Mouse (Mus musculus) CH12.LX (cell line): Measurements from ENCODE around the gene Lrrfip1. TPM values are rescaled to one million over a fixed set of nuclear protein-coding genes. Genes with fewer than 3 reads are reported as not detected.
A peak's percentile ranks its signal among the peaks of the same experiment; 100 is the strongest.

ENCODE experiments used
- DNase-seq: peaks from one replicate; pipeline ENCODE4 v3.0.0-alpha.2; 2013; ENCODE audit errors: extremely low read depth
- H3K27ac ChIP-seq: 2 replicates; pipeline ENCODE4 v1.5.1; 2012; ENCODE audit warnings: low read depth, mild to moderate bottlenecking, control low read depth, moderate library complexity; ENCODE audit not compliant: insufficient read depth
- H3K27me3 ChIP-seq: replicated peaks from 2 replicates; pipeline ENCODE3; 2012; ENCODE audit warnings: inconsistent platforms
- H3K36me3 ChIP-seq, 2 experiments: replicated peaks in 1 of 2; 2 replicates each; pipeline versions ENCODE3 to v1.6.1; 2012; ENCODE audit warnings: inconsistent platforms in 1 of 2, low read length in 1 of 2, mild to moderate bottlenecking in 1 of 2, mixed read lengths in 1 of 2, moderate library complexity in 1 of 2; ENCODE audit not compliant: control insufficient read depth in 1 of 2, insufficient read depth in 1 of 2
- H3K4me1 ChIP-seq, 2 experiments: 2 replicates each; pipeline ENCODE4 v1.6.1; 2012; ENCODE audit warnings: inconsistent platforms in 1 of 2, moderate library complexity in 1 of 2; ENCODE audit not compliant: insufficient read depth in 2 of 2, control insufficient read depth in 1 of 2
- H3K4me2 ChIP-seq: 2 replicates; pipeline ENCODE4 v1.6.1; 2012; ENCODE audit warnings: low read depth, mild to moderate bottlenecking, control low read depth; ENCODE audit not compliant: poor library complexity, insufficient read depth, severe bottlenecking
- H3K4me3 ChIP-seq, 3 experiments: fragments of 150-350 bp in 1 of 3; sonication (generic) in 1 of 3; replicated peaks in 1 of 3; 2 replicates each; pipeline versions ENCODE3 to v1.5.1; 2011 to 2012; ENCODE audit warnings: low read depth in 2 of 3, low read length in 2 of 3, mild to moderate bottlenecking in 2 of 3, moderate library complexity in 2 of 3, control low read depth in 1 of 3, improper control_type of control experiment in 1 of 3, inconsistent platforms in 1 of 3, mixed read lengths in 1 of 3; ENCODE audit not compliant: poor library complexity in 1 of 3
- H3K79me2 ChIP-seq: replicated peaks from 2 replicates; pipeline ENCODE4 v1.6.1; 2012; ENCODE audit warnings: mild to moderate bottlenecking, moderate library complexity; ENCODE audit not compliant: control insufficient read depth, poor library complexity, insufficient read depth, severe bottlenecking; ENCODE audit errors: extremely low read depth
- H3K9ac ChIP-seq: 2 replicates; pipeline ENCODE4 v1.6.1; 2012; ENCODE audit warnings: low read depth, mild to moderate bottlenecking, control low read depth, moderate library complexity; ENCODE audit not compliant: insufficient read depth
- H3K9me3 ChIP-seq: replicated peaks from 2 replicates; pipeline ENCODE3; 2012; ENCODE audit warnings: low read length, inconsistent platforms, mixed read lengths
- CHD2 ChIP-seq: IDR thresholded peaks from 2 replicates; pipeline ENCODE4 v1.6.1; 2011; ENCODE audit warnings: low read length, improper control_type of control experiment
- CTCF ChIP-seq, 2 experiments: IDR thresholded peaks in 1 of 2; conservative IDR thresholded peaks in 1 of 2; 2 replicates each; pipeline ENCODE4 v1.5.1; 2011 to 2012; ENCODE audit warnings: low read depth in 2 of 2, low read length in 2 of 2, improper control_type of control experiment in 1 of 2, inconsistent platforms in 1 of 2, mild to moderate bottlenecking in 1 of 2, moderate library complexity in 1 of 2
- E2F4 ChIP-seq: IDR thresholded peaks from 2 replicates; pipeline ENCODE4 v1.6.1; 2011; ENCODE audit warnings: low read depth, low read length, improper control_type of control experiment; ENCODE audit not compliant: insufficient replicate concordance
- ELF1 ChIP-seq: IDR thresholded peaks from 2 replicates; pipeline ENCODE4 v1.6.1; 2014; ENCODE audit warnings: low read depth, mild to moderate bottlenecking, inconsistent platforms, low read length, improper control_type of control experiment
- GABPA ChIP-seq: IDR thresholded peaks from 2 replicates; pipeline ENCODE4 v1.6.1; 2012; ENCODE audit warnings: low read depth, low read length, improper control_type of control experiment, inconsistent platforms; ENCODE audit not compliant: insufficient replicate concordance
- JUN ChIP-seq: IDR thresholded peaks from 2 replicates; pipeline ENCODE4 v1.6.1; 2011; ENCODE audit warnings: low read depth, mild to moderate bottlenecking, low read length, improper control_type of control experiment, moderate library complexity; ENCODE audit not compliant: insufficient read depth
- JUND ChIP-seq: conservative IDR thresholded peaks from 2 replicates; pipeline ENCODE4 v1.6.1; 2011; ENCODE audit warnings: low read depth, low read length, improper control_type of control experiment
- MAFK ChIP-seq: IDR thresholded peaks from 2 replicates; pipeline ENCODE4 v1.6.1; 2011; ENCODE audit warnings: low read length, improper control_type of control experiment; ENCODE audit not compliant: insufficient replicate concordance
- MAZ ChIP-seq: IDR thresholded peaks from 2 replicates; pipeline ENCODE4 v1.6.1; 2012; ENCODE audit warnings: low read depth, mild to moderate bottlenecking, inconsistent platforms, low read length, improper control_type of control experiment, moderate library complexity
- MXI1 ChIP-seq: IDR thresholded peaks from 2 replicates; pipeline ENCODE4 v1.6.1; 2011; ENCODE audit warnings: mild to moderate bottlenecking, low read depth, low read length, improper control_type of control experiment
- MYC ChIP-seq: IDR thresholded peaks from 2 replicates; pipeline ENCODE4 v1.6.1; 2011; ENCODE audit warnings: low read depth, mild to moderate bottlenecking, improper control_type of control experiment, low read length
- NRF1 ChIP-seq: IDR thresholded peaks from 2 replicates; pipeline ENCODE4 v1.6.1; 2014; ENCODE audit warnings: low read depth, mild to moderate bottlenecking, inconsistent platforms, low read length, improper control_type of control experiment, moderate library complexity
- POLR2A ChIP-seq: IDR thresholded peaks from 2 replicates; pipeline ENCODE4 v1.6.1; 2011; ENCODE audit warnings: low read depth, mild to moderate bottlenecking, improper control_type of control experiment, low read length
- POLR2AphosphoS2 ChIP-seq: IDR thresholded peaks from 2 replicates; pipeline ENCODE4 v1.6.1; 2011; ENCODE audit warnings: low read depth, low read length, improper control_type of control experiment
- RAD21 ChIP-seq: IDR thresholded peaks from 2 replicates; pipeline ENCODE4 v1.6.1; 2011; ENCODE audit warnings: low read depth, mild to moderate bottlenecking, low read length, improper control_type of control experiment, moderate library complexity
- SIN3A ChIP-seq: IDR thresholded peaks from 2 replicates; pipeline ENCODE4 v1.6.1; 2012; ENCODE audit warnings: low read length, improper control_type of control experiment, inconsistent platforms
- SMC3 ChIP-seq: IDR thresholded peaks from 2 replicates; pipeline ENCODE4 v1.6.1; 2011; ENCODE audit warnings: low read depth, low read length, improper control_type of control experiment
- UBTF ChIP-seq: IDR thresholded peaks from 2 replicates; pipeline ENCODE4 v1.6.1; 2012; ENCODE audit warnings: low read depth, mild to moderate bottlenecking, inconsistent platforms, low read length, improper control_type of control experiment, moderate library complexity
- USF1 ChIP-seq: IDR thresholded peaks from 2 replicates; pipeline ENCODE4 v1.6.1; 2014; ENCODE audit warnings: low read depth, mild to moderate bottlenecking, inconsistent platforms, low read length, improper control_type of control experiment
- USF2 ChIP-seq: conservative IDR thresholded peaks from 2 replicates; pipeline ENCODE4 v1.6.1; 2011; ENCODE audit warnings: low read depth, low read length, improper control_type of control experiment
- ZC3H11A ChIP-seq: IDR thresholded peaks from 2 replicates; pipeline ENCODE4 v1.6.1; 2012; ENCODE audit warnings: low read depth, mild to moderate bottlenecking, inconsistent platforms, low read length, improper control_type of control experiment
- ZMIZ1 ChIP-seq: IDR thresholded peaks from 2 replicates; pipeline ENCODE4 v1.6.1; 2012; ENCODE audit warnings: low read depth, mild to moderate bottlenecking, inconsistent platforms, low read length, improper control_type of control experiment
- dilution Hi-C: fragments of 300-500 bp; cut with MboI; formaldehyde crosslinking; loops from 2 replicates; pipeline ENCODE4 v1.14.3; 2020; ENCODE audit warnings: low sequenced_read_pairs; ENCODE audit not compliant: extremely low pct_unique_long_range_greater_than_20kb, extremely low pct_ligation_motif_present
- in situ Hi-C: fragments of 300-500 bp; cut with MboI; formaldehyde crosslinking; loops from 3 replicates; pipeline ENCODE4 v1.14.3; 2019; ENCODE audit warnings: low sequenced_read_pairs, low pct_ligation_motif_present, low pct_unique_long_range_greater_than_20kb, mixed read lengths
- polyA plus RNA-seq: library from polyadenylated mRNA; unstranded; fragments of >175 nt; gene quantifications from 2 replicates; pipeline ENCODE4 v1.2.1, GENCODE M21; 2012; ENCODE audit warnings: low read depth; ENCODE audit not compliant: insufficient read length
- total RNA-seq, 2 experiments: library from RNA; depleted of rRNA; stranded (reverse); fragments of 300-350 nt in 1 of 2; fragments of >200 nt in 1 of 2; gene quantifications; 2 replicates each; pipeline ENCODE4 v1.2.3; 2012 to 2014

Lrrfip1 gene
- total and polyA plus RNA-seq, 3 experiments: 17.2 to 30.5 (median 19.1) TPM

DNA sequence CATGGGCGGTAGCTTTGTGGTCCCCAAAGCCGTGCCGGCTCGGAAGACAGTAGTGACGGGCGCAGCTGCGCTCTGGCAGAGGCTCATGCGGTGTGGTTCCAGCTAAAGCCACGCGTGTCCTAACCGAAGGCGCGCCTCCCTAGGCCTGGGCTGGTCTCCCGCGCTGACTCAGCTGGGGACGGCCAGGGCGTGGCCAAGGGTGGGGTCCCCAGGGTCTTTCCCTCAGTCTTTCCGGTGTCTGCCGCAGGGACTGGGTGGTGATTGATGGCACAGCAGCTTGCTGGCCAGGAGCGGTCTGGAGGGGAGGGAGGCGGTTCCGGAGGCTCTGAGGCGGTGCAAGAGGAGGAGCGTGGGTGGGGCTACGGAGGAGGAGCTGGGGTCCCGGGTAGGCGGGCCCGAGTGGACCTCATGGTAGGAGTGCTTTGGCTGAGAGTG lies 54.2 kb downstream of the Lrrfip1 start (continued):
- TF ChIP-seq NRF1: peak; percentile 42; the same call in 1 of the 2 replicates
- no peak for TF ChIP-seq GABPA
- peak; percentile 29; the same call in 1 of the 2 replicates for TF ChIP-seq CHD2
- TF ChIP-seq UBTF: 0 out of 2 replicates have a peak, but pooled peaks have one; percentile 46
- peak; percentile 86 for TF ChIP-seq POLR2A
- TF ChIP-seq JUND: no peak
- TF ChIP-seq USF2: no peak
- TF ChIP-seq USF1: no peak
- no peak for TF ChIP-seq E2F4
- TF ChIP-seq SMC3: no peak
- TF ChIP-seq SIN3A: peak; percentile 91

DNA sequence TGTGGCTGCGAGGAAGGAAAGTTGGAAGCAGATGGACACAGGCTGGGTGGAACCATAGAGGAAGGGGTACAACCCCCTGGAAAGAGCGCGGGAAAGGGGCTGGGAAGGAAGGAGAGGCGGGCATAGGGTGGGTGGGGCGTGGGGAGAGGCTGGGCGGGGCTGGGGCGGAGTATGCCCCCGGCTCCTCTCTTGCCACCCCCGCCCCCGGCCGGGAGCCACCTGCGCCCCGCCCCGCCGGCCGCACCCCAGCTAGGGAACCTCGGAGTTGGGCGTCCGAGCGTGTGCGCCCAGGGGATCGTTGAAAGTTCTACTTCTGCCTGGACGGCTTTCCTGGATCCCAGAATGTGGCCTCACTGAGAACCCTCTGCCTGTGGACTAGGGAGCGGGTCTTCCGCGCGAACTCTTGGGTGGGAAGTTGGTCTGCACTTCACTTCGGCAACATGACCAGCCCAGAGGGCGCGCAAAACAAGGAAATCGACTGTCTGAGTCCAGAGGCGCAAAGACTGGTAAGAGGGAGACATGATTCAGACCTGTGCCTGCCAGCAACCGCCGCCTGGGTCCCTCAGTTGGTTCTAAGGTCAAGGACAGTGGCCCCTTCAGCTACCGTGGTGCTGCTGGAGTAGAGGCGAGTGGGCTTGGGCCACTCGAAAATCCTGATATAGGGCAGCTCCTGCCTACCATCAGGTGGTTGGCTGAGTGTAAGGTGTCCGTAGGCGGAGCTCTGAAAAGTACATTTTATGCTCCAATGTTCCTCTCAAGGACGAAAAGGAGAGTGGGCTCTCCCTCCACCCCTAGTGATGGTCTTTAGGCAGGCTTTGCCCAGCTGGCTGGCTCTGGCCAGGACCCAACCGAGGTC lies 54.9 kb downstream of the Lrrfip1 start:
- Histone ChIP-seq H3K36me3 (peaks cover 0 to 7% of the 10 kb centered on the region in 2 experiments), H3K27me3 (no peaks in the 10 kb centered on the region), H3K9me3 (no peaks in the 10 kb centered on the region), H3K79me2 (peaks cover 50% of the 10 kb centered on the region), H3K4me2 (peak overlapping the region; percentile 98; the same call in 1 of the 2 replicates), H3K9ac (peak overlapping the region; percentile 64), H3K4me3 (peak overlapping the region; percentile 66 to 85 (median 81)), H3K27ac (peak overlapping the region; percentile 56), H3K4me1 (peaks cover 19 to 49% of the 10 kb centered on the region in 2 experiments)
- no peak; the same call in 1 of the 2 replicates for TF ChIP-seq POLR2AphosphoS2
- TF ChIP-seq MAZ: peak; percentile 58
- 0 out of 2 replicates have a peak, but pooled peaks have one; percentile 21 for TF ChIP-seq NRF1
- TF ChIP-seq MXI1: peak; percentile 30; the same call in 1 of the 2 replicates
- peak; percentile 26; the same call in 1 of the 2 replicates for TF ChIP-seq SMC3
- TF ChIP-seq ZMIZ1: peak; percentile 5; the same call in 1 of the 2 replicates
- TF ChIP-seq ELF1: peak; percentile 63
- TF ChIP-seq CTCF (conservative IDR thresholded peaks at IDR 0.05 in 1 of 2, IDR thresholded peaks at IDR 0.05 in 1 of 2; ENCODE audit: low read depth in 2 of 2, low read length in 2 of 2): peak in 1 of 2 experiments; percentile 27; a peak in 1 of 4 replicates
- TF ChIP-seq SIN3A: peak; percentile 47; the same call in 1 of the 2 replicates
- peak; percentile 36 for TF ChIP-seq MYC
- TF ChIP-seq RAD21: no peak; the same call in 1 of the 2 replicates
- 0 out of 2 replicates have a peak, but pooled peaks have one; percentile 5 for TF ChIP-seq MAFK
- TF ChIP-seq JUN: no peak
- TF ChIP-seq ZC3H11A: no peak
- in situ Hi-C loops (no loop called here), dilution Hi-C loops (no loop called here)
- peak; percentile 74 for DNase-seq
